12 mouse cellular contexts compared by ENCODE assay signal in the genomic region with DNA sequence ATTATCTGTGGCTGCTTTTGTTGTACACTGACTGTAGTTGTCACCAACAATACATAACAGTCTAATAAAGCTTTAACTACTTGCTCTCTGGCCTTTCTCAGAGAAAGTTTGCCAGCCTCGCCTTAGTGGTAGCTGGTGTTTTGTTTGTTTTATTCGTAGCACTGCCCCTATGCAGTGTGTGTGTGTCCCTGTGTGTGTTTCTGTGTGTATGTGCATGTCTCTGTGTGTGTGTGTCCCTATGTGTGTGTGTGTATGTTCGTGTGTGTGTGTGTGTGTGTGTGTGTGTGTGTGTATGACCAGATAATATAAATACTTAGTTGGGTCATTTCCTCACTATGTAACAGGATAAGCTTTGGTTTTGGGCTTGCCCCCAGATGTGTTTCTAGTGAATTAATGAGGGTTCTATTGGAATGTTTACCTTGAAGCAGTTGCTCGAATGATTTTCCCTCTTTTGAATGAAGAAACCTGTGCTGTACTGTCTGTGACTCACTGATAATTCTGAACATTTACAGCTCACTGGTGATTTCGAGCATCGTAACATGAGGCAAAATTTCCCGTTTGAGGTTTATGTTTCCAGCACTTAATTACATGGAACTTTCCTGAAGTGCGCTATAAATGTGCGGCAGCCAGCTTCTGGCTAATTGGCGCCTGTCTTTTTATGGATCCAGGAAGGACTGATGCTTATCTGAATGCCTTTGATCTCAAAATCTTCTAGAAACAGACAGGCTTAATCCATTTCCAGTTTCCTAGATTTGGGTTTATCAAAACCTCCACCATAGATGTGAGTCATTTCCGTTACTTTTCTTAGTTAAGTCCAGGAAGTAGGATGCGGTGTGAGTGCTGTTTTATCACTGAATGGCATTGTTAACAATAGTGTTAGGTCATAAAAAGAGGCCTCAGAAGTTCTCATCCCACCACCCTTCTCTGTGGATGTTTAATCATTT.
DNase-seq lines count a peak whose midpoint lies in the region; ATAC-seq lines count a peak whose summit lies in the region.
"Had no signal": no experiment of that assay in that cellular context is flagged by ENCODE, and none has a peak within 500 bp of the region (broad histone marks: within the 10 kb centered on the region; RNA-seq: fewer than 3 reads in every experiment).

No protein-coding gene starts in this region.

- H3K27me3 ChIP-seq in kidney, embryonic 15.5 days, result no peaks in the 10 kb centered on the region
- no peaks in the 10 kb centered on the region for H3K27me3 ChIP-seq in limb, embryonic 11.5 days (ENCODE audit: control insufficient read depth, insufficient read depth, low read length)
- no peaks in the 10 kb centered on the region for H3K27me3 ChIP-seq in forebrain, embryonic 12.5 days
- H3K27me3 ChIP-seq: forebrain, embryonic 15.5 days; limb, embryonic 12.5 days had no signal

- no peak overlapping the region for H3K4me2 ChIP-seq in kidney, embryonic 15.5 days
- no peak overlapping the region for H3K4me2 ChIP-seq in limb, embryonic 11.5 days (ENCODE audit: low read depth, severe bottlenecking)
- no peak overlapping the region for H3K4me2 ChIP-seq in forebrain, embryonic 12.5 days
- H3K4me2 ChIP-seq: forebrain, embryonic 15.5 days; limb, embryonic 12.5 days had no signal

- no peak for ATAC-seq in kidney, embryonic 15.5 days (replicated peaks; ENCODE audit: low FRiP score)
- ATAC-seq in limb, embryonic 11.5 days (ENCODE audit: insufficient number of reproducible peaks, low FRiP score, low TSS enrichment, low read depth), result 0 out of 2 replicates have a peak, but pooled peaks have one; percentile 54
- no peak for ATAC-seq in forebrain, embryonic 12.5 days (ENCODE audit: low FRiP score)
- ATAC-seq: forebrain, embryonic 15.5 days had no signal

- H3K4me1 ChIP-seq in kidney, embryonic 15.5 days, result peaks cover 20% of the 10 kb centered on the region
- H3K4me1 ChIP-seq in limb, embryonic 11.5 days (ENCODE audit: control insufficient read depth, insufficient read depth, low read length), result peaks cover 9% of the 10 kb centered on the region
- no peaks in the 10 kb centered on the region for H3K4me1 ChIP-seq in forebrain, embryonic 12.5 days
- H3K4me1 ChIP-seq: forebrain, embryonic 15.5 days had no signal

- H3K9me3 ChIP-seq in kidney, embryonic 15.5 days (replicated peaks), result no peaks in the 10 kb centered on the region
- no peaks in the 10 kb centered on the region for H3K9me3 ChIP-seq in limb, embryonic 11.5 days (ENCODE audit: control insufficient read depth, low read length)
- H3K9me3 ChIP-seq in forebrain, embryonic 12.5 days, result no peaks in the 10 kb centered on the region
- H3K9me3 ChIP-seq: forebrain, embryonic 15.5 days; limb, embryonic 12.5 days had no signal

- peak overlapping the region; percentile 37 for H3K27ac ChIP-seq in kidney, embryonic 15.5 days
- no peak overlapping the region for H3K27ac ChIP-seq in limb, embryonic 11.5 days (replicated peaks; ENCODE audit: low read depth, low read length)
- no peak overlapping the region for H3K27ac ChIP-seq in forebrain, embryonic 12.5 days
- H3K27ac ChIP-seq: forebrain, embryonic 15.5 days; limb, embryonic 12.5 days; macrophage had no signal

- no peaks in the 10 kb centered on the region for H3K36me3 ChIP-seq in kidney, embryonic 15.5 days
- no peaks in the 10 kb centered on the region for H3K36me3 ChIP-seq in limb, embryonic 11.5 days (ENCODE audit: control insufficient read depth, insufficient read depth, low read length)
- H3K36me3 ChIP-seq in forebrain, embryonic 12.5 days (replicated peaks), result no peaks in the 10 kb centered on the region
- H3K36me3 ChIP-seq: forebrain, embryonic 15.5 days; limb, embryonic 12.5 days had no signal

- H3K4me3 ChIP-seq in kidney, embryonic 15.5 days (replicated peaks), result no peak overlapping the region
- no peak overlapping the region for H3K4me3 ChIP-seq in limb, embryonic 11.5 days (ENCODE audit: low read depth, low read length)
- H3K4me3 ChIP-seq in forebrain, embryonic 12.5 days (replicated peaks), result no peak overlapping the region
- H3K4me3 ChIP-seq: forebrain, embryonic 15.5 days; limb, embryonic 12.5 days; myocyte had no signal

- H3K9ac ChIP-seq in kidney, embryonic 15.5 days, result no peak overlapping the region
- H3K9ac ChIP-seq in limb, embryonic 11.5 days (ENCODE audit: low read length), result no peak overlapping the region
- no peak overlapping the region for H3K9ac ChIP-seq in forebrain, embryonic 12.5 days
- H3K9ac ChIP-seq: forebrain, embryonic 15.5 days; limb, embryonic 12.5 days had no signal

- WGBS in kidney, embryonic 15.5 days, result 22% methylated on average over 12 of the region's 12 CpGs
- 17% methylated on average over 12 of the region's 12 CpGs for WGBS in limb, embryonic 11.5 days
- WGBS in forebrain, embryonic 12.5 days, result 76% methylated on average over 12 of the region's 12 CpGs

- DNase-seq in kidney, postnatal 14 days, result no peak
- DNase-seq in 416B (ENCODE audit: low read depth) (peak; percentile 84), MN1 (ENCODE audit: low spot score) (peak; percentile 29)
- no peak for DNase-seq in limb, embryonic 11.5 days (ENCODE audit: low spot score)
- DNase-seq in spleen, postnatal 10 days (ENCODE audit: low spot score in 2 of 2), result no peak
- DNase-seq: cerebellum, adult 2 months had no signal

Comparison
In these comparisons a context has a peak if more than half of its experiments do, and no peak if none do; other contexts are left out.
1. DNase-seq: peak in 416B (single experiment) and MN1 (single experiment); none in kidney, postnatal 14 days (single experiment), limb, embryonic 11.5 days (single experiment) and spleen, postnatal 10 days (0 of 2).